Mouse (Mus musculus) forebrain, embryonic 12.5 days (tissue): ENCODE measurements around the gene Zfp961. TPM values are rescaled to one million over a fixed set of nuclear protein-coding genes. Genes with fewer than 3 reads are reported as not detected.

Experiments used
- ATAC-seq: fragments of 200-750 bp; cut with Nextera tagmentation; 2 replicates; pipeline ENCODE4 v1.8.0; 2017; ENCODE audit warnings: moderate TSS enrichment; ENCODE audit not compliant: low FRiP score
- H3K27ac ChIP-seq: fragments of 300-500 bp; sonication (generic); 2 replicates; pipeline ENCODE4 v1.5.1; 2016; ENCODE audit warnings: mild to moderate bottlenecking
- H3K27me3 ChIP-seq: fragments of 300-500 bp; sonication (generic); 2 replicates; pipeline ENCODE4 v1.6.1; 2016; ENCODE audit warnings: mild to moderate bottlenecking
- H3K36me3 ChIP-seq: fragments of 300-500 bp; sonication (generic); replicated peaks from 2 replicates; pipeline ENCODE4 v1.6.1; 2016; ENCODE audit warnings: mild to moderate bottlenecking
- H3K4me1 ChIP-seq: fragments of 300-500 bp; sonication (generic); 2 replicates; pipeline ENCODE4 v1.6.1; 2016
- H3K4me2 ChIP-seq: fragments of 300-500 bp; sonication (generic); 2 replicates; pipeline ENCODE4 v1.6.1; 2016; ENCODE audit warnings: mild to moderate bottlenecking, moderate library complexity
- H3K4me3 ChIP-seq: fragments of 300-500 bp; sonication (generic); replicated peaks from 2 replicates; pipeline ENCODE4 v1.5.1; 2016; ENCODE audit warnings: mild to moderate bottlenecking
- H3K9ac ChIP-seq: fragments of 300-500 bp; sonication (generic); 2 replicates; pipeline ENCODE4 v1.6.1; 2016; ENCODE audit warnings: mild to moderate bottlenecking
- H3K9me3 ChIP-seq: fragments of 300-500 bp; sonication (generic); 2 replicates; pipeline ENCODE4 v1.6.1; 2016
- WGBS: fragments of 180-500 bp; shearing (Covaris S2); methylation state at CpG from one replicate; pipeline ENCODE4 v1.1.7; 2016; 5-methylcytosine and 5-hydroxymethylcytosine counted together
- polyA plus RNA-seq: library from polyadenylated mRNA; unstranded; fragments of >200 nt; fragmentation: Nextera tagmentation; extraction: Ambion mirVana; gene quantifications from 2 replicates; pipeline ENCODE4 v1.2.1, GENCODE M21; 2016

Zfp961 gene
- polyA plus RNA-seq, 1 experiment from 2014 or later = 23.3 TPM

GRCm38 (mm10) chr8:71967261-71967660 is 16.4 kb downstream of the Zfp961 start:
- peaks cover 13% of the 10 kb centered on the region for H3K9me3 ChIP-seq
- H3K27ac ChIP-seq = no peak overlapping the region
- peaks cover 55% of the 10 kb centered on the region for H3K36me3 ChIP-seq
- no peaks in the 10 kb centered on the region for H3K4me1 ChIP-seq
- ATAC-seq = no peak
- H3K4me2 ChIP-seq = no peak overlapping the region
- WGBS = 98% methylated on average over 5 of the region's 5 CpGs
- H3K27me3 ChIP-seq = no peaks in the 10 kb centered on the region
- H3K4me3 ChIP-seq = no peak overlapping the region
- no peak overlapping the region for H3K9ac ChIP-seq

- WGBS = 83% methylated on average over 6 of the region's 6 CpGs
- peaks cover 55% of the 10 kb centered on the region for H3K36me3 ChIP-seq
These were observed 17.3 kb downstream of the Zfp961 start for GRCm38 (mm10) chr8:71968100-71968499.

GRCm38 (mm10) chr8:71968636-71969035 is 17.8 kb downstream of the Zfp961 start:
- Histone ChIP-seq H3K9me3 (peaks cover 13% of the 10 kb centered on the region), H3K27me3 (no peaks in the 10 kb centered on the region), H3K36me3 (peaks cover 55% of the 10 kb centered on the region), H3K4me2 (no peak overlapping the region), H3K4me3 (no peak overlapping the region), H3K27ac (no peak overlapping the region), H3K4me1 (no peaks in the 10 kb centered on the region), H3K9ac (no peak overlapping the region)
- WGBS = 87% methylated on average over 6 of the region's 6 CpGs
- no peak for ATAC-seq

More at GRCm38 (mm10) chr8:71968100-71968499, 17.3 kb downstream of the Zfp961 start:
- no peak overlapping the region for H3K4me3 ChIP-seq
- H3K9me3 ChIP-seq = peaks cover 13% of the 10 kb centered on the region
- ATAC-seq = no peak
- H3K27ac ChIP-seq = no peak overlapping the region
- H3K4me1 ChIP-seq = no peaks in the 10 kb centered on the region
- H3K9ac ChIP-seq = no peak overlapping the region
- no peaks in the 10 kb centered on the region for H3K27me3 ChIP-seq
- H3K4me2 ChIP-seq = no peak overlapping the region

GRCm38 (mm10) chr8:71971945-71972344 is 21.1 kb downstream of the Zfp961 start:
- ATAC-seq = no peak
- Histone ChIP-seq H3K27me3 (no peaks in the 10 kb centered on the region), H3K9me3 (peaks cover 6% of the 10 kb centered on the region; the same call in 1 of the 2 replicates), H3K36me3 (peaks cover 31% of the 10 kb centered on the region), H3K4me2 (no peak overlapping the region), H3K9ac (no peak overlapping the region), H3K4me3 (no peak overlapping the region), H3K27ac (no peak overlapping the region), H3K4me1 (no peaks in the 10 kb centered on the region)
- 72% methylated on average over 1 of the region's 1 CpGs for WGBS

- 82% methylated on average over 3 of the region's 3 CpGs for WGBS
- no peak for ATAC-seq
- H3K27ac ChIP-seq = no peak overlapping the region
- no peak overlapping the region for H3K4me2 ChIP-seq
- H3K4me1 ChIP-seq = no peaks in the 10 kb centered on the region
- no peaks in the 10 kb centered on the region for H3K27me3 ChIP-seq
- H3K9me3 ChIP-seq = no peaks in the 10 kb centered on the region
- peaks cover 8% of the 10 kb centered on the region for H3K36me3 ChIP-seq
- H3K4me3 ChIP-seq = no peak overlapping the region
- no peak overlapping the region for H3K9ac ChIP-seq
These were observed 23.4 kb downstream of the Zfp961 start for GRCm38 (mm10) chr8:71974211-71974610.

- ATAC-seq = no peak
- no peaks in the 10 kb centered on the region for H3K9me3 ChIP-seq
- no peaks in the 10 kb centered on the region for H3K4me1 ChIP-seq
- no peak overlapping the region for H3K4me2 ChIP-seq
- 76% methylated on average over 2 of the region's 2 CpGs for WGBS
- no peaks in the 10 kb centered on the region for H3K36me3 ChIP-seq
- H3K27ac ChIP-seq = no peak overlapping the region
- H3K27me3 ChIP-seq = no peaks in the 10 kb centered on the region
- H3K9ac ChIP-seq = no peak overlapping the region
- no peak overlapping the region for H3K4me3 ChIP-seq
These were observed 30.2 kb downstream of the Zfp961 start for GRCm38 (mm10) chr8:71981032-71981431.

- Histone ChIP-seq H3K27ac (no peak overlapping the region), H3K9me3 (no peaks in the 10 kb centered on the region), H3K27me3 (no peaks in the 10 kb centered on the region), H3K36me3 (no peaks in the 10 kb centered on the region), H3K4me3 (no peak overlapping the region), H3K4me2 (no peak overlapping the region), H3K4me1 (no peaks in the 10 kb centered on the region), H3K9ac (no peak overlapping the region)
- ATAC-seq = no peak
- WGBS = 93% methylated on average over 4 of the region's 4 CpGs
These were observed 30.6 kb downstream of the Zfp961 start for GRCm38 (mm10) chr8:71981456-71981855.

- no peak; the same call in 1 of the 2 replicates for ATAC-seq
- H3K4me3 ChIP-seq = no peak overlapping the region
- H3K36me3 ChIP-seq = no peaks in the 10 kb centered on the region
- H3K27ac ChIP-seq = no peak overlapping the region
- 61% methylated on average over 4 of the region's 4 CpGs for WGBS
- H3K9me3 ChIP-seq = no peaks in the 10 kb centered on the region
- peaks cover 8% of the 10 kb centered on the region for H3K4me1 ChIP-seq
- no peaks in the 10 kb centered on the region for H3K27me3 ChIP-seq
- no peak overlapping the region for H3K4me2 ChIP-seq
- no peak overlapping the region for H3K9ac ChIP-seq
These were observed 33.8 kb downstream of the Zfp961 start for GRCm38 (mm10) chr8:71984601-71985000.

- Histone ChIP-seq H3K4me1 (peaks cover 8% of the 10 kb centered on the region), H3K9me3 (no peaks in the 10 kb centered on the region), H3K36me3 (no peaks in the 10 kb centered on the region), H3K27ac (no peak overlapping the region), H3K4me3 (peak overlapping the region; percentile 43), H3K4me2 (peak overlapping the region; percentile 63), H3K27me3 (no peaks in the 10 kb centered on the region), H3K9ac (peak overlapping the region; percentile 56)
- ATAC-seq = peak; percentile 84
- 9% methylated on average over 24 of the region's 24 CpGs for WGBS
These were observed 37.5 kb downstream of the Zfp961 start for GRCm38 (mm10) chr8:71988110-71988866.

GRCm38 (mm10) chr8:71988867-71989599 is 38.2 kb downstream of the Zfp961 start:
- peak; percentile 24 for ATAC-seq
- H3K4me2 ChIP-seq = peak overlapping the region; percentile 63
- no peaks in the 10 kb centered on the region for H3K9me3 ChIP-seq
- peaks cover 8% of the 10 kb centered on the region for H3K4me1 ChIP-seq
- 63% methylated on average over 13 of the region's 13 CpGs for WGBS
- H3K27ac ChIP-seq = no peak overlapping the region
- no peaks in the 10 kb centered on the region for H3K27me3 ChIP-seq
- H3K36me3 ChIP-seq = no peaks in the 10 kb centered on the region
- H3K9ac ChIP-seq = peak overlapping the region; percentile 56
- H3K4me3 ChIP-seq = peak overlapping the region; percentile 43

- no peaks in the 10 kb centered on the region for H3K36me3 ChIP-seq
- no peak overlapping the region for H3K27ac ChIP-seq
- no peak overlapping the region for H3K4me3 ChIP-seq
- H3K9ac ChIP-seq = no peak overlapping the region
- no peaks in the 10 kb centered on the region for H3K4me1 ChIP-seq
- ATAC-seq = no peak
- H3K27me3 ChIP-seq = no peaks in the 10 kb centered on the region
- WGBS = 82% methylated on average over 1 of the region's 1 CpGs
- H3K4me2 ChIP-seq = no peak overlapping the region
- no peaks in the 10 kb centered on the region for H3K9me3 ChIP-seq
These were observed 48.6 kb downstream of the Zfp961 start for GRCm38 (mm10) chr8:71999434-71999833.

GRCm38 (mm10) chr8:72000223-72000622 is 49.4 kb downstream of the Zfp961 start:
- H3K4me3 ChIP-seq = no peak overlapping the region
- no peaks in the 10 kb centered on the region for H3K36me3 ChIP-seq
- H3K9ac ChIP-seq = no peak overlapping the region
- no peak overlapping the region for H3K27ac ChIP-seq
- H3K27me3 ChIP-seq = no peaks in the 10 kb centered on the region
- no peaks in the 10 kb centered on the region for H3K9me3 ChIP-seq
- no peak overlapping the region for H3K4me2 ChIP-seq
- ATAC-seq = no peak
- no peaks in the 10 kb centered on the region for H3K4me1 ChIP-seq
- WGBS = 70% methylated on average over 3 of the region's 3 CpGs
